Mouse (Mus musculus) brain, embryonic 14.5 days (tissue): ENCODE data around the gene Ugt1a7c. TPM values are rescaled to one million over a fixed set of nuclear protein-coding genes. Genes with fewer than 3 reads are reported as not detected.
A peak's percentile ranks its signal among the peaks of the same experiment; 100 is the strongest.

Experiments
- DNase-seq: peaks from one replicate; pipeline ENCODE4 v3.0.0-alpha.2; 2011; ENCODE audit warnings: low read depth
- CTCF ChIP-seq: fragments of 200-500 bp; IDR thresholded peaks from 2 replicates; pipeline ENCODE4 v1.5.1; 2012; ENCODE audit warnings: inconsistent platforms, mild to moderate bottlenecking, moderate library complexity, borderline replicate concordance; ENCODE audit not compliant: insufficient read depth, insufficient read length; ENCODE audit errors: extremely low read depth
- POLR2A ChIP-seq: fragments of 200-500 bp; IDR thresholded peaks from 2 replicates; pipeline ENCODE4 v1.6.1; 2012; ENCODE audit warnings: mild to moderate bottlenecking, inconsistent platforms, borderline replicate concordance; ENCODE audit not compliant: poor library complexity, insufficient read depth, insufficient read length, severe bottlenecking; ENCODE audit errors: extremely low read depth
- polyA plus RNA-seq: library from polyadenylated mRNA; depleted of rRNA; stranded (reverse); fragments of >200 nt; gene quantifications from 2 replicates; pipeline ENCODE4 v1.2.3, GENCODE M21; 2012

The Ugt1a7c gene
- polyA plus RNA-seq, 1 experiment, result 0.72 TPM

DNA sequence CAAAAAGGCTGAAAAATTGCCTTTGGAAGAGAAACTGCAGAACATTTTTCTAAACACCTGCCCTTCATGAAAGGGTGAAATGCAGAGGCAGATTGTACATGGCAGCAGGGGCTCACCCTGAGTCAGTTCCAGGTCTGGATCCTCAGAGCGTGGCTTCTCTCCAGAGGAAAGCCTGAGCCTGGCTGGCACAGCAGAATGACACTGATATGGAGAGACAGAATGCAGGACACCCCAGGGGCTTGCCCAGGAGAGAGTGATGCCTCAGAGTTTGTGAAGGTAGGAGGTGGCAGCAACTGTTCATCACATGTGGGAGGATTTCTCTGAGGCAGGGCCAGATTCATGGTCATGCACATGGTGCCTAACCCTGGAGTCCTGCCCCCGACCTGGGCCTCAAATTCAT, 105.1 kb downstream of the Ugt1a7c start:
- no peak for DNase-seq
- TF ChIP-seq POLR2A (no peak), CTCF (no peak)

DNA sequence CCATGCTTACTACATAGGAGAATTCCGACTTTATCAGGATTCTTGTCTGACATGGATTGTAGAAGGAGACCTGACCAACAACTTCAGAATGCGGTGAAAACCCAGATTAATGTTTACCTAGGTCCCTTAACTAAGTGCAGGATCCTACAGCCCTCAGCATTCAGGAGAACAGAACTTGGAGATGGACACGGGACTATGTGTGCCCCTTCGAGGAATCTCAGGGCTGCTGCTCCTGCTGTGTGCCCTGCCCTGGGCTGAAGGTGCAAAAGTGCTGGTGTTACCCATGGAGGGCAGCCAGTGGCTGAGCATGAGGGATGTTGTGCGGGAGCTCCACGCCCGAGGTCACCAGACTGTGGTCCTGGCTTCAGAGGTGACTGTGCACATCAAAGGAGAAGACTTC, 105.6 kb downstream of the Ugt1a7c start, which contains the start of gene Ugt1a2:
TSS of gene Ugt1a2 (plus strand) at position 146 of the 400 bp plus-strand sequence.
- TF ChIP-seq POLR2A (no peak), CTCF (no peak)
- no peak for DNase-seq

DNA sequence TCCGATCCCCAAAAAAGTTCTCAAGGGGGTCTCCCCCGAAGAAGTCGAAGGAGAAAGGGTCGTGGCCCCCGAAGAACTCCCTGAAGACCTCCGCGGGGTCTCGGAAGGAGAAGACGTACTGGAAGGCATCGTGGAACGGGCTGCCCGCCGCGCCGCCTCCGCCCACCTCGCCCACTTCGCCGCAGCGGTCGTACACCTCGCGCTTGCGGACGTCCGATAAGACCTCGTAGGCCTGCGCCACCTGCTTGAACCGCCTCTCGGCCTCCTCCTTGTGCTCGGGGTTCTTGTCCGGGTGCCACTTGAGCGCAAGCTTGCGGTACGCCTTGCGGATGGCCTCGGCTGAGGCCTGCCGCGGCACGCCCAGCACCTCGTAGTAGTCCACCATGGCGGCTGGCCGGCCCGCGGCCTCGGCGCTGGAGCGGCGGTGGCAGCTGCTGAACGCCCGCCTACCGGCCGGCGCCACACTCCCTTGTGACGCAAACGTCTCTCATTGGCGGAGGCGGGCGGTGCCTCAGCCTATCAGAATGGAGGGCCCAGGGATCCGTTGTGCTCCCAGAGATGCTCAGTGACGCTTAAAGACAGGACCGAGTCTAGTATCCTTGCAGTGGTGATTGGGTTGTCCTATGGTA, 110.5 kb downstream of the Ugt1a7c start, which contains the start of gene Dnajb3:
TSS of gene Dnajb3 (minus strand) at position 489 of the 629 bp plus-strand sequence.
- DNase-seq, result peak; percentile 96
- no peak for TF ChIP-seq CTCF
- peak; percentile 86 for TF ChIP-seq POLR2A

DNA sequence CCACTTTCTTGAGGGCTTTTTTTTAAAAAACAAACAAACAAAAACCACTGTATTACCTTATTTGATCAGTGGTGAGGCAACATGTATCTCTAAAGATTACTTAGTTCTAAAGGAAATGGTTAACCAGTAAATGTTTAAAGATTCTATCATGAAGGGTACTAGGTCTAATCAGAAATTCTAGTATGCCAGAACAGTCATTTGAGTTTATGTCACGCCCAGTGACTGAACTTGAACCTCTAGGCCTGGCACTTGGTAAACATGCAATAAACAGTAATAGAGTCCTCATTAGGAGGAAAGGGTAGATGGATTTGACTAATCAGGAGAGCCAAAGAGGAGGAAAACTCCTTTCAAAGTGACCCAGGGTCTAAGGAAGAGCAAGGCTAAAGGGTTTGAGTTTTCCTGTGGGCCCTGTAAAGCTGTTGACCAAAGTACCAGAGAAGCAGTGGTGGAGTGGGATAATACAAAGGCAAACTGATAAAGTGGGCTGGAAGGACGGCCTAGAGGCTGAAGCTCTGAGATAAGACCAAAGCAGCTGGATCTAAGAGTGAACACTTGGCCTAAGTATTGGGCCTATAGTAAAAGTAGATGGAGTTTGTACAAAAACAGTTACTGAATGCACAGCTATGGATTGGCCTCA, 112.1 kb downstream of the Ugt1a7c start:
- TF ChIP-seq CTCF, result no peak
- TF ChIP-seq POLR2A, result no peak
- no peak for DNase-seq

DNA sequence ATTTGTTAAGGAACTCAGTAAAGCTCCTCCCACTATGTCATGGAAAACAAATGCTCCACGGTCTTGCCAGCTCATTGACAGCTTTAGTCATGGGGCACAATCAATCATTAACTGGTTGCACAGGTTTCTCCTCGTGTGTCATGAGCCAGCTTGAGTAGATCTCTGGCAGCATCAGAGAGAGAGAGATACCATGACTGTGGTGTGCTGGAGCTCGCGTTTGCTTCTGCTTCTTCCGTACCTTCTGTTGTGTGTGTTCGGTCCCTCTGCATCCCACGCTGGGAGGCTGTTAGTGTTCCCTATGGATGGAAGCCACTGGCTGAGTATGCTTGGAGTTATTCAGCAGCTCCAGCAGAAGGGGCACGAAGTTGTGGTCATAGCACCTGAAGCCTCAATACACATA, 117.0 kb downstream of the Ugt1a7c start, which contains the start of gene Ugt1a1:
TSS of gene Ugt1a1 (plus strand) at position 148 of the 400 bp plus-strand sequence.
- peak; percentile 3 for DNase-seq
- TF ChIP-seq POLR2A (no peak), CTCF (no peak)

DNA sequence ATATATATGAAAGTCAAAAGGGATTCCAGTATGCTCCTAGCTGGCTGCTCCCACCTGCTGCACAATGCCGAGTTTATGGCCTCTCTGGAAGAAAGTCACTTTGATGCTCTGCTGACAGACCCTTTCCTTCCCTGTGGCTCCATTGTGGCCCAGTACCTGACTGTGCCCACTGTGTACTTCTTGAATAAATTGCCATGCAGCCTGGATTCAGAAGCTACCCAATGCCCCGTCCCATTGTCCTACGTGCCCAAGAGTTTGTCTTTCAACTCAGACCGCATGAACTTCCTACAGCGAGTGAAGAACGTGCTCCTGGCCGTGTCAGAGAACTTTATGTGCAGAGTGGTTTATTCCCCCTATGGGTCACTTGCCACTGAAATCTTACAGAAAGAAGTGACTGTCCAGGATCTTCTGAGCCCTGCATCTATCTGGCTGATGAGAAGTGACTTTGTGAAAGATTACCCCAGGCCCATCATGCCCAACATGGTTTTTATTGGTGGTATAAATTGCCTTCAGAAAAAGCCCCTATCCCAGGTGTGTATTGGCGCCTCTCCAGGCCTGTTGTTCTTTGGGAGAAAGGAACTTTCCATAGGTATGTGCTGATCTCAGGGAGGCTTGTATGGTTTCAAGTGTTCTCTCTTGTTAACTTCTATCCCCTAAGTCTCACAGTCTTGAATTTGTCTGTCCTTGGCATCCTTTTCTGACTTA, 117.6 kb downstream of the Ugt1a7c start:
- peak; percentile 2 for DNase-seq
- TF ChIP-seq CTCF, result no peak
- no peak for TF ChIP-seq POLR2A

DNA sequence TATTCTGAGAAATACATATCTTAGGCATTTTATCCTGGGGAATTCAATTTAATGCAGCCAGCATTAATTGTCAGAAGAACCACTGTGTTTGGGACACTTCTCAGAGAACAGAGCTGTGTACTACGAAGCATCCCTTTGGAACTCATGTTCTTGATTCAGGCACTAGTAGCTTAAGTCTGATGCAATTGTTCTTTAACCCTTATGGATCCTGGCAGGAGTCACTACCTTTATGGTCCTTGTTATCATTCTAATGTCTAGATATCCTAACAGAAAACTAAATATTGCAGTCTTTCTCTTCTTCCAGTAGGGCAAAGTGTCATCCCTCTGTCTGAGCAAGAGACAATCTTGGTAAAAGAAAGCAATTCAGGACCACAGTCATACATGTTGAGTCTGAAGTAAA, 118.2 kb downstream of the Ugt1a7c start:
- TF ChIP-seq CTCF, result no peak
- TF ChIP-seq POLR2A, result no peak
- DNase-seq, result peak; percentile 3

GRCm38 (mm10) chr1:88213766-88214461, 119.1 kb downstream of the Ugt1a7c start:
- peak; percentile 5 for DNase-seq
- TF ChIP-seq CTCF (no peak), POLR2A (no peak)

DNA sequence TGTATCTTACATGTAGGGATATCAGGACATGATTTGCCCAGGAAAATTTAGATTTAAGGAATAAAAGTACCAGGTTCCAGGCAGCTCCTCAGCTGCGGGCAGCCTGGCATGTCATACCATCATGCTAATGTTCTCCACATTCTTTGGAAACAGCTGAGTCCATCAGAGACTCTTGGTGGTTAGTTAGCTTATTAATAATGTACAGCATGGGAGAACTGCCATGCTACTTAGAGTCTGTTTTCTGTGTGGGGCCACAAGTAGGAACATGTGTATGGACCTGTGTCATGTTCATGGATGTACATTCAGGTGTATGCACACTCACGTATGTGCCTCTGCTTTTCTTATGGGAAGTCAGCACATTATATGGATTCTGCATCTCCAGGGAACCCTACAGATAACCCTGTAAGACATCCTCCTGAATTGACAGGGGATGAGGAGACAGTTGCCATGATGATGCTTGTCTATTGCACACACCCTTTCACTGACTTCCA, 119.6 kb downstream of the Ugt1a7c start:
- TF ChIP-seq CTCF, result no peak
- TF ChIP-seq POLR2A, result no peak
- peak; percentile 2 for DNase-seq

GRCm38 (mm10) chr1:88215466-88216380, 120.9 kb downstream of the Ugt1a7c start:
- TF ChIP-seq POLR2A (no peak), CTCF (no peak)
- peak; percentile 10 for DNase-seq
